Mouse (Mus musculus): ENCODE results near the gene Glis1.

DNA sequence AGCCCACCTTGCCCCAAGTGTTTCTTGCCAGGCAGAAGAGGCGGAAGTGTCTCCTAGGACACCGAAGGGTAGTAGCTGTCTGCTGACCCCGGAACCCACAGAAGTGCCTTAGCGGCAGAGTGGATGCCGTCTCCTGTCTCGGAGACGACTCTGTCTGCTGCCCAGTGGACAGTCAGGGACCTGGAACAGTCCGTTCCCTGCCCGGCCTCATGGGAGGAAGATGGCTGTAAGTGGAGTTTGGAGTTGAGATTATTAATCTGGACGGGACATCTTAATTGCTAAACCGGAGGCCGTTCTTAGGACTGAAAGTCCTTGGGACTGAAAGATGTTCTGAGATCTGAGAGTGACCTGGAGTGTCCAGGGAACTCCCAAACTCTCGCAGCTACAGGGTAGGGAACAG lies 15.1 kb downstream of the Glis1 start:
- no peak for TF ChIP-seq CTCF (IDR thresholded peaks at IDR 0.05; ENCODE audit: low read depth)
- no peak for TF ChIP-seq EP300 (IDR thresholded peaks at IDR 0.05; ENCODE audit: low read depth)

Data from heart, postnatal 0 days (tissue).